Mouse (Mus musculus): ENCODE data around the gene Fgb. TPM values are rescaled to one million over a fixed set of nuclear protein-coding genes. Genes with fewer than 3 reads are reported as not detected.

The Fgb gene
- total RNA-seq, 1 experiment = not detected

- H3K9ac ChIP-seq (ENCODE audit: insufficient read depth, low read depth, low read length, poor library complexity, severe bottlenecking) = no peak overlapping the region
- no peaks in the 10 kb centered on the region for H3K36me3 ChIP-seq (ENCODE audit: control insufficient read depth, insufficient read depth, low read length, poor library complexity, severe bottlenecking)
- H3K27ac ChIP-seq (ENCODE audit: insufficient read depth, low read depth, low read length, poor library complexity, severe bottlenecking) = no peak overlapping the region
- in situ Hi-C loops (cut with MboI; ENCODE audit: low sequenced_read_pairs in 2 of 2, unreplicated experiment in 2 of 2) = no loop called here
- TF ChIP-seq ZNF384 (IDR thresholded peaks at IDR 0.05; ENCODE audit: low read depth, low read length) = no peak
- TF ChIP-seq CHD2 (IDR thresholded peaks at IDR 0.05; ENCODE audit: low read depth, low read length) = no peak
- TF ChIP-seq MAFK (IDR thresholded peaks at IDR 0.05; ENCODE audit: insufficient read depth, low read depth, low read length) = no peak
- no peak for TF ChIP-seq ZC3H11A (IDR thresholded peaks at IDR 0.05; ENCODE audit: borderline replicate concordance, low read depth, low read length)
- TF ChIP-seq HCFC1 (IDR thresholded peaks at IDR 0.05; ENCODE audit: borderline replicate concordance, insufficient read depth, low read length) = no peak
- no peaks in the 10 kb centered on the region for H3K9me3 ChIP-seq (ENCODE audit: control insufficient read depth, insufficient read depth, low read depth, low read length)
- no peak for DNase-seq (ENCODE audit: low read depth, low spot score)
- no peaks in the 10 kb centered on the region for H3K4me1 ChIP-seq (ENCODE audit: control insufficient read depth in 2 of 2, insufficient read depth in 2 of 2, low read length in 2 of 2, poor library complexity in 1 of 2)
- H3K4me3 ChIP-seq (ENCODE audit: insufficient read depth in 1 of 2, low read depth in 1 of 2, low read length in 2 of 2, poor library complexity in 1 of 2, severe bottlenecking in 1 of 2) = no peak overlapping the region
Observed at GRCm38 (mm10) chr3:83042451-83042850, 7.2 kb downstream of the Fgb start.

GRCm38 (mm10) chr3:83039666-83040065 lies 10.0 kb downstream of the Fgb start:
- Histone ChIP-seq H3K9ac (ENCODE audit: insufficient read depth, low read depth, low read length, poor library complexity, severe bottlenecking) (no peak overlapping the region), H3K9me3 (ENCODE audit: control insufficient read depth, insufficient read depth, low read depth, low read length) (no peaks in the 10 kb centered on the region), H3K27ac (ENCODE audit: insufficient read depth, low read depth, low read length, poor library complexity, severe bottlenecking) (no peak overlapping the region), H3K36me3 (ENCODE audit: control insufficient read depth, insufficient read depth, low read length, poor library complexity, severe bottlenecking) (no peaks in the 10 kb centered on the region), H3K4me3 (ENCODE audit: insufficient read depth in 1 of 2, low read depth in 1 of 2, low read length in 2 of 2, poor library complexity in 1 of 2, severe bottlenecking in 1 of 2) (no peak overlapping the region), H3K4me1 (ENCODE audit: control insufficient read depth in 2 of 2, insufficient read depth in 2 of 2, low read length in 2 of 2, poor library complexity in 1 of 2) (no peaks in the 10 kb centered on the region)
- DNase-seq (ENCODE audit: low read depth, low spot score) = no peak
- in situ Hi-C loops (cut with MboI; ENCODE audit: low sequenced_read_pairs in 2 of 2, unreplicated experiment in 2 of 2) = no loop called here
- TF ChIP-seq MAFK (IDR thresholded peaks at IDR 0.05; ENCODE audit: insufficient read depth, low read depth, low read length) (no peak), ZC3H11A (IDR thresholded peaks at IDR 0.05; ENCODE audit: borderline replicate concordance, low read depth, low read length) (no peak), ZNF384 (IDR thresholded peaks at IDR 0.05; ENCODE audit: low read depth, low read length) (no peak)

GRCm38 (mm10) chr3:83038865-83039264 lies 10.8 kb downstream of the Fgb start:
- DNase-seq (ENCODE audit: low read depth, low spot score) = no peak
- no peak overlapping the region for H3K4me3 ChIP-seq (ENCODE audit: insufficient read depth in 1 of 2, low read depth in 1 of 2, low read length in 2 of 2, poor library complexity in 1 of 2, severe bottlenecking in 1 of 2)
- H3K9ac ChIP-seq (ENCODE audit: insufficient read depth, low read depth, low read length, poor library complexity, severe bottlenecking) = no peak overlapping the region
- TF ChIP-seq ZNF384 (IDR thresholded peaks at IDR 0.05; ENCODE audit: low read depth, low read length) (no peak), ZC3H11A (IDR thresholded peaks at IDR 0.05; ENCODE audit: borderline replicate concordance, low read depth, low read length) (no peak), MAFK (IDR thresholded peaks at IDR 0.05; ENCODE audit: insufficient read depth, low read depth, low read length) (no peak), CHD2 (IDR thresholded peaks at IDR 0.05; ENCODE audit: low read depth, low read length) (no peak), HCFC1 (IDR thresholded peaks at IDR 0.05; ENCODE audit: borderline replicate concordance, insufficient read depth, low read length) (no peak)
- H3K4me1 ChIP-seq (ENCODE audit: control insufficient read depth in 2 of 2, insufficient read depth in 2 of 2, low read length in 2 of 2, poor library complexity in 1 of 2) = no peaks in the 10 kb centered on the region
- H3K27ac ChIP-seq (ENCODE audit: insufficient read depth, low read depth, low read length, poor library complexity, severe bottlenecking) = no peak overlapping the region
- in situ Hi-C loops (cut with MboI; ENCODE audit: low sequenced_read_pairs in 2 of 2, unreplicated experiment in 2 of 2) = no loop called here
- no peaks in the 10 kb centered on the region for H3K9me3 ChIP-seq (ENCODE audit: control insufficient read depth, insufficient read depth, low read depth, low read length)
- H3K36me3 ChIP-seq (ENCODE audit: control insufficient read depth, insufficient read depth, low read length, poor library complexity, severe bottlenecking) = no peaks in the 10 kb centered on the region

GRCm38 (mm10) chr3:83033801-83034200 lies 15.9 kb downstream of the Fgb start:
- in situ Hi-C loops (cut with MboI; ENCODE audit: low sequenced_read_pairs in 2 of 2, unreplicated experiment in 2 of 2) = no loop called here
- DNase-seq (ENCODE audit: low read depth, low spot score) = no peak
- Histone ChIP-seq H3K4me1 (ENCODE audit: control insufficient read depth in 2 of 2, insufficient read depth in 2 of 2, low read length in 2 of 2, poor library complexity in 1 of 2) (no peaks in the 10 kb centered on the region), H3K9me3 (ENCODE audit: control insufficient read depth, insufficient read depth, low read depth, low read length) (no peaks in the 10 kb centered on the region), H3K4me3 (ENCODE audit: insufficient read depth in 1 of 2, low read depth in 1 of 2, low read length in 2 of 2, poor library complexity in 1 of 2, severe bottlenecking in 1 of 2) (no peak overlapping the region), H3K36me3 (ENCODE audit: control insufficient read depth, insufficient read depth, low read length, poor library complexity, severe bottlenecking) (no peaks in the 10 kb centered on the region), H3K27ac (ENCODE audit: insufficient read depth, low read depth, low read length, poor library complexity, severe bottlenecking) (no peak overlapping the region), H3K9ac (ENCODE audit: insufficient read depth, low read depth, low read length, poor library complexity, severe bottlenecking) (no peak overlapping the region)
- TF ChIP-seq CHD2 (IDR thresholded peaks at IDR 0.05; ENCODE audit: low read depth, low read length) = no peak
- TF ChIP-seq ZNF384 (IDR thresholded peaks at IDR 0.05; ENCODE audit: low read depth, low read length) = no peak
- TF ChIP-seq ZC3H11A (IDR thresholded peaks at IDR 0.05; ENCODE audit: borderline replicate concordance, low read depth, low read length) = no peak
- TF ChIP-seq HCFC1 (IDR thresholded peaks at IDR 0.05; ENCODE audit: borderline replicate concordance, insufficient read depth, low read length) = no peak
- no peak for TF ChIP-seq MAFK (IDR thresholded peaks at IDR 0.05; ENCODE audit: insufficient read depth, low read depth, low read length)

- Histone ChIP-seq H3K9ac (ENCODE audit: insufficient read depth, low read depth, low read length, poor library complexity, severe bottlenecking) (no peak overlapping the region), H3K9me3 (ENCODE audit: control insufficient read depth, insufficient read depth, low read depth, low read length) (no peaks in the 10 kb centered on the region), H3K4me1 (ENCODE audit: control insufficient read depth in 2 of 2, insufficient read depth in 2 of 2, low read length in 2 of 2, poor library complexity in 1 of 2) (no peaks in the 10 kb centered on the region), H3K4me3 (ENCODE audit: insufficient read depth in 1 of 2, low read depth in 1 of 2, low read length in 2 of 2, poor library complexity in 1 of 2, severe bottlenecking in 1 of 2) (no peak overlapping the region), H3K27ac (ENCODE audit: insufficient read depth, low read depth, low read length, poor library complexity, severe bottlenecking) (no peak overlapping the region), H3K36me3 (ENCODE audit: control insufficient read depth, insufficient read depth, low read length, poor library complexity, severe bottlenecking) (no peaks in the 10 kb centered on the region)
- no peak for DNase-seq (ENCODE audit: low read depth, low spot score)
- TF ChIP-seq ZC3H11A (IDR thresholded peaks at IDR 0.05; ENCODE audit: borderline replicate concordance, low read depth, low read length) = no peak
- no peak for TF ChIP-seq HCFC1 (IDR thresholded peaks at IDR 0.05; ENCODE audit: borderline replicate concordance, insufficient read depth, low read length)
- no peak for TF ChIP-seq CHD2 (IDR thresholded peaks at IDR 0.05; ENCODE audit: low read depth, low read length)
- TF ChIP-seq ZNF384 (IDR thresholded peaks at IDR 0.05; ENCODE audit: low read depth, low read length) = no peak
- no peak for TF ChIP-seq MAFK (IDR thresholded peaks at IDR 0.05; ENCODE audit: insufficient read depth, low read depth, low read length)
- in situ Hi-C loops (cut with MboI; ENCODE audit: low sequenced_read_pairs in 2 of 2, unreplicated experiment in 2 of 2) = no loop called here
Observed at GRCm38 (mm10) chr3:83032746-83033308, 16.8 kb downstream of the Fgb start.
